Mouse (Mus musculus): ENCODE data around the gene Slc38a1. TPM values are rescaled to one million over a fixed set of nuclear protein-coding genes. Genes with fewer than 3 reads are reported as not detected.
A peak's percentile ranks its signal among the peaks of the same experiment; 100 is the strongest.

Slc38a1 gene
- total and polyA plus RNA-seq, 2 experiments from 2014 or later: 82.6 to 115 TPM

DNA sequence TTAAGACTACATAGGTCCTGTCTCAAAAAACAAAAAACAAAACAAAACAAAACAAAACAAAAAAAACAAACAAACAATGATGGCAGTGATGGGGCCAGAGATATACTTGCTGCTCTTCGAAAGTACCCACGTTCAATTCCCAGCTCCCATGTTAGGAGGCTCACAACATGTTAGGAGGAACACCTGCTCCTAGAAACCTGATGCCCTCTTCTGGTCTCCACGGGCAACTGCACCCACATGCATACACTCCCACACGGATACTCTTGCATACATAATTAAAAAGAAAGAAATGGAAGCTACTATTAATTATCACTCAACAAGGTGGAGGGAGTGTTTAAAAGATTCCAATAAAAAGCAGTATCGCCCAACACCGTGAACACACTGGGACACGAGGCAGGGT is 20.3 kb downstream of the Slc38a1 start:
- no peak overlapping the region for H3K4me3 ChIP-seq (ENCODE audit: low read length)
- DNase-seq (ENCODE audit: low spot score) (no peak), ATAC-seq (no peak)
- H3K9ac ChIP-seq (replicated peaks; ENCODE audit: low read length): no peak overlapping the region
- H3K4me2 ChIP-seq (ENCODE audit: low read depth, low read length): no peak overlapping the region
- peaks cover 14% of the 10 kb centered on the region for H3K36me3 ChIP-seq (ENCODE audit: insufficient read depth, low read length)
- no peaks in the 10 kb centered on the region for H3K4me1 ChIP-seq (ENCODE audit: insufficient read depth, low read length)
- no peak overlapping the region for H3K27ac ChIP-seq
- H3K27me3 ChIP-seq (ENCODE audit: insufficient read depth, low read length): no peaks in the 10 kb centered on the region
- no peaks in the 10 kb centered on the region for H3K9me3 ChIP-seq (ENCODE audit: low read length)
- 98% methylated on average over 7 of the region's 7 CpGs for WGBS
- TF ChIP-seq CTCF (IDR thresholded peaks at IDR 0.05; ENCODE audit: low read depth): no peak

DNA sequence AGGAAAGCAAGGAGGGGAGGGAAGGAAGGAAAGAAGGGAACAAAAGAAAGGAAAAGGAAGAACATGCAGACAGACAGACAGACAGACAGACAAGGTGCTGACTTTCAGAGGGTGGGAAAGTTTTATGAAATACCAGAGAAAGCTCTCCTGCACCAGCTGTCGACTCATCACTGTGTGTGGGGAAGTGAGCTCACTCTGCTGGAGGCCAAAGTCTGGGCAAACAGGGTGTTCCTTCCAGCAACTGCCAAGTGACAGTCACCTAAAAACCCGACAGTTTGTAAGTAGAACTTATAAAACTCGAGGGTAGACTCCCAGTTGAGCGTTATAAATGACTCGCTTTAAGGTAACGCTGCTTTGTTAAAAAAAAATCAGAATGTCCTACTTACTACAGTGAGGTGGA is 21.0 kb downstream of the Slc38a1 start:
- no peaks in the 10 kb centered on the region for H3K4me1 ChIP-seq (ENCODE audit: insufficient read depth, low read length)
- peaks cover 18% of the 10 kb centered on the region for H3K36me3 ChIP-seq (ENCODE audit: insufficient read depth, low read length)
- H3K4me2 ChIP-seq (ENCODE audit: low read depth, low read length): no peak overlapping the region
- H3K27me3 ChIP-seq (ENCODE audit: insufficient read depth, low read length): no peaks in the 10 kb centered on the region
- no peak overlapping the region for H3K4me3 ChIP-seq (ENCODE audit: low read length)
- no peaks in the 10 kb centered on the region for H3K9me3 ChIP-seq (ENCODE audit: low read length)
- WGBS: 79% methylated on average over 6 of the region's 6 CpGs
- TF ChIP-seq CTCF (IDR thresholded peaks at IDR 0.05; ENCODE audit: low read depth): no peak
- DNase-seq (ENCODE audit: low spot score): no peak
- no peak overlapping the region for H3K27ac ChIP-seq
- no peak for ATAC-seq
- no peak overlapping the region for H3K9ac ChIP-seq (replicated peaks; ENCODE audit: low read length)

DNA sequence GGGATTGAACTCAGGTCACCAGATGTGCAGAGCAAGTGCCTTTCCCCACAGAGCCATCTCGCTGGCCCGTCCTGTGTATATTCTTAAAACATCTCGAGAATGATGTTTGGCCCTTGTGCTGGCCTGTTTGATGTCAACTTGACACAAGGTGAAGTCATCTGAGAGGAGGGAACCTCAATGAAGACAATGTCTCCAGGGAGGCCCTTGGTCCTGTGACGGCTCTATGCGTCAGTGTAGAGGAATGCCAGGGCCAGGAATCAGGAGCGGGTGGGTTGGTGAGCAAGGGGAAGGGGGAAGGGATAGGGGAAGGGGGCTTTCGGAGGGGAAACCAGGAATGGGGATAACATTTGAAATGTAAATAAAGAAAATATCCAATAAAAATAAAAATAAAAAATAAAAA is 25.2 kb downstream of the Slc38a1 start:
- Histone ChIP-seq H3K27me3 (ENCODE audit: insufficient read depth, low read length) (no peaks in the 10 kb centered on the region), H3K9me3 (ENCODE audit: low read length) (no peaks in the 10 kb centered on the region), H3K9ac (replicated peaks; ENCODE audit: low read length) (no peak overlapping the region), H3K36me3 (ENCODE audit: insufficient read depth, low read length) (peaks cover 45% of the 10 kb centered on the region), H3K4me3 (ENCODE audit: low read length) (no peak overlapping the region), H3K4me2 (ENCODE audit: low read depth, low read length) (no peak overlapping the region), H3K27ac (no peak overlapping the region), H3K4me1 (ENCODE audit: insufficient read depth, low read length) (no peaks in the 10 kb centered on the region)
- DNase-seq (ENCODE audit: low spot score) (no peak), ATAC-seq (no peak)
- no peak for TF ChIP-seq CTCF (IDR thresholded peaks at IDR 0.05; ENCODE audit: low read depth)
- 93% methylated on average over 7 of the region's 7 CpGs for WGBS

GRCm38 (mm10) chr15:96608671-96609070 is 34.0 kb downstream of the Slc38a1 start:
- no peak overlapping the region for H3K9ac ChIP-seq (replicated peaks; ENCODE audit: low read length)
- 0 out of 2 replicates have a peak, but pooled peaks cover 3% of the 10 kb centered on the region for H3K4me1 ChIP-seq (ENCODE audit: insufficient read depth, low read length)
- H3K4me3 ChIP-seq (ENCODE audit: low read length): no peak overlapping the region
- H3K27me3 ChIP-seq (ENCODE audit: insufficient read depth, low read length): no peaks in the 10 kb centered on the region
- DNase-seq (ENCODE audit: low spot score): no peak
- no peaks in the 10 kb centered on the region for H3K9me3 ChIP-seq (ENCODE audit: low read length)
- no peak for ATAC-seq
- H3K36me3 ChIP-seq (ENCODE audit: insufficient read depth, low read length): peaks cover 26% of the 10 kb centered on the region
- no peak for TF ChIP-seq CTCF (IDR thresholded peaks at IDR 0.05; ENCODE audit: low read depth)
- H3K27ac ChIP-seq: no peak overlapping the region
- 83% methylated on average over 7 of the region's 7 CpGs for WGBS
- H3K4me2 ChIP-seq (ENCODE audit: low read depth, low read length): no peak overlapping the region

GRCm38 (mm10) chr15:96607422-96607821 is 35.3 kb downstream of the Slc38a1 start:
- H3K4me1 ChIP-seq (ENCODE audit: insufficient read depth, low read length): 0 out of 2 replicates have a peak, but pooled peaks cover 3% of the 10 kb centered on the region
- ATAC-seq: no peak
- no peak overlapping the region for H3K27ac ChIP-seq
- H3K4me3 ChIP-seq (ENCODE audit: low read length): no peak overlapping the region
- 85% methylated on average over 5 of the region's 5 CpGs for WGBS
- no peak overlapping the region for H3K9ac ChIP-seq (replicated peaks; ENCODE audit: low read length)
- H3K36me3 ChIP-seq (ENCODE audit: insufficient read depth, low read length): peaks cover 18% of the 10 kb centered on the region; the same call in 1 of the 2 replicates
- no peak for TF ChIP-seq CTCF (IDR thresholded peaks at IDR 0.05; ENCODE audit: low read depth)
- H3K27me3 ChIP-seq (ENCODE audit: insufficient read depth, low read length): no peaks in the 10 kb centered on the region
- DNase-seq (ENCODE audit: low spot score): no peak
- H3K9me3 ChIP-seq (ENCODE audit: low read length): no peaks in the 10 kb centered on the region
- H3K4me2 ChIP-seq (ENCODE audit: low read depth, low read length): no peak overlapping the region

- ATAC-seq: peak; percentile 69
These were observed 38.4 kb downstream of the Slc38a1 start for GRCm38 (mm10) chr15:96604282-96604681.

DNA sequence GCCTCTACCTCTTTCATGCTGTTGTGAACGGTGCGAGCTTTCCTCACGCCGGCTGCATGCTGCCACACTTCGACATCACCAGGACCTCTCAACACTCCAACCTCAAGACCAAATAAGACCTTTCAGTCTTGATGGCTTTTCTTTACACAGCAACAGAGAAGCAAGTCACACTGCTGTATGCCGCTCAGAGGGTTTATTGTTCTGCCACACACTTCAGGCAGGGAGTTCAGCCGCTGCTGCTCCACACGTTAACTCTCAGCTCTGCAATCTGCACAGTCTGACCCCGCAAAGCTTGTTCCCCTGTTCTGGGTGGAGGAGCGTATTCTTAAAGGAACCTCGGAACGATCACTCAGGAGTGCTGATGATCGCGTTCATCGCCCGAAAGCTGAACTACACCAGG is 40.7 kb downstream of the Slc38a1 start:
- ATAC-seq (no peak), DNase-seq (ENCODE audit: low spot score) (no peak)
- Histone ChIP-seq H3K4me3 (ENCODE audit: low read length) (no peak overlapping the region), H3K36me3 (ENCODE audit: insufficient read depth, low read length) (peaks cover 3% of the 10 kb centered on the region; the same call in 1 of the 2 replicates), H3K4me1 (ENCODE audit: insufficient read depth, low read length) (peaks cover 7% of the 10 kb centered on the region; the same call in 1 of the 2 replicates), H3K9ac (replicated peaks; ENCODE audit: low read length) (no peak overlapping the region), H3K27me3 (ENCODE audit: insufficient read depth, low read length) (no peaks in the 10 kb centered on the region), H3K27ac (peak overlapping the region; percentile 68; the same call in 1 of the 2 replicates), H3K9me3 (ENCODE audit: low read length) (no peaks in the 10 kb centered on the region), H3K4me2 (ENCODE audit: low read depth, low read length) (no peak overlapping the region)
- no peak for TF ChIP-seq CTCF (IDR thresholded peaks at IDR 0.05; ENCODE audit: low read depth)
- 58% methylated on average over 16 of the region's 16 CpGs for WGBS

More at GRCm38 (mm10) chr15:96604282-96604681, 38.4 kb downstream of the Slc38a1 start:
- peak; percentile 73 for DNase-seq (ENCODE audit: low spot score)
- 37% methylated on average over 10 of the region's 10 CpGs for WGBS
- Histone ChIP-seq H3K27ac (peak overlapping the region; percentile 36; the same call in 1 of the 2 replicates), H3K27me3 (ENCODE audit: insufficient read depth, low read length) (no peaks in the 10 kb centered on the region), H3K36me3 (ENCODE audit: insufficient read depth, low read length) (peaks cover 8% of the 10 kb centered on the region), H3K4me3 (ENCODE audit: low read length) (no peak overlapping the region), H3K9me3 (ENCODE audit: low read length) (no peaks in the 10 kb centered on the region), H3K9ac (replicated peaks; ENCODE audit: low read length) (no peak overlapping the region), H3K4me2 (ENCODE audit: low read depth, low read length) (no peak overlapping the region), H3K4me1 (ENCODE audit: insufficient read depth, low read length) (peaks cover 4% of the 10 kb centered on the region; the same call in 1 of the 2 replicates)
- TF ChIP-seq CTCF (IDR thresholded peaks at IDR 0.05; ENCODE audit: low read depth): no peak
